Mouse (Mus musculus): ENCODE results near the gene Gm12800. TPM values are rescaled to one million over a fixed set of nuclear protein-coding genes. Genes with fewer than 3 reads are reported as not detected.
"Not testable (repeated sequence)": the region's sequence is repeated elsewhere in the genome, so short reads cannot be mapped to it uniquely, and the experiment has no call there.

The Gm12800 gene
- polyA plus RNA-seq, 1 experiment, result not detected

DNA sequence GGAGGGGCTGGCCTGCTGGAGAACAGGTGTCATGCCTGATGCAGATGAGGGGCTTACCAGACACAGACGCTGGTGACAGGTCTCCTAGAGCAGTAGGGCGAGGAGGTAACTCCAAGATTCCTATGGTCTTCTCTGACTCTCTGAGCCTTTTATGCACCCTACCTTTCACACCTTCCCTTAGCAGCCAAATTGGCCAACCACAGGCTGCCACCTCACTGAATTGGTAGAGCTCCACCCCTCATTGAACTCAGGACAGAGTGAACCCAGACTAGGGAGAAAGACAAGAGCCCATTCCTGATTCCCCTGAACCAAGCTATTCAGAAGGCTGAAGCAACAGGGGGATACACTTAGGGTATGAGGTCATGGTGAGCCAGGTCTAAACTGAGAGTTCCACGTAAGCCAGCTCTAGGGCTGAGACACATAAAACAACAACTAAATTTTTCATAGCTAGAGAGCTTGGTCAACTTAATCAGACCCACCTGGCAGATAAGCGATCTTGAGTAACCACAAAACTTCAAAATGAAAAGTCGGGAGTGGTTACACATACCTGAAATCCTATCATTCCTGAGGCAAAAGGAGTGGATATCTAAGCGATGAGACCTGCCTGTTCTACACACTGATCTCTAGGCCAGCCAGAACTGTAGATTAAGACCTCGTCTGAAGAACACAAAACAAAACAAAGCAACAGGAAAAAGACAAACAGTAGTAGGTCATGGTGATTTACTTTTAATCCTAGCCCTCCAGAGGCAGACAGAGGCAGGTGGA, 15.1 kb upstream of the Gm12800 start, which contains the start of gene C130073F10Rik:
TSS of gene C130073F10Rik (minus strand) at position 134 of the 765 bp plus-strand sequence.
- WGBS, result 81% methylated on average over 7 of the region's 7 CpGs
- Histone ChIP-seq H3K4me1 (ENCODE audit: control insufficient read depth, insufficient read depth, insufficient read length) (no peaks in the 10 kb centered on the region), H3K27me3 (ENCODE audit: control insufficient read depth, insufficient read depth, low read length) (no peaks in the 10 kb centered on the region), H3K36me3 (ENCODE audit: control insufficient read depth, insufficient read depth, low read length) (no peaks in the 10 kb centered on the region), H3K27ac (ENCODE audit: insufficient read depth, low read length) (no peak within 1 kb of the TSS), H3K4me3 (ENCODE audit: extremely low read depth, insufficient read depth, insufficient read length) (no peak within 1 kb of the TSS)
- TF ChIP-seq CTCF (IDR thresholded peaks at IDR 0.05; ENCODE audit: extremely low read depth, insufficient read depth, insufficient read length, insufficient replicate concordance) (no peak), POLR2A (IDR thresholded peaks at IDR 0.05; ENCODE audit: low read depth, low read length) (no peak)
- DNase-seq (ENCODE audit: low read depth in 1 of 2, low spot score in 2 of 2), result no peak

GRCm38 (mm10) chr4:101940107-101940506, 31.2 kb downstream of the Gm12800 start, which contains the start of gene Gm12794:
TSS of gene Gm12794 (plus strand) at chr4:101940407.
- not testable (repeated sequence) for H3K27me3 ChIP-seq (ENCODE audit: control insufficient read depth, insufficient read depth, low read length); DNase-seq (ENCODE audit: low read depth in 1 of 2, low spot score in 2 of 2); H3K27ac ChIP-seq (ENCODE audit: insufficient read depth, low read length); H3K4me3 ChIP-seq (ENCODE audit: extremely low read depth, insufficient read depth, insufficient read length); H3K4me1 ChIP-seq (ENCODE audit: control insufficient read depth, insufficient read depth, insufficient read length); H3K36me3 ChIP-seq (ENCODE audit: control insufficient read depth, insufficient read depth, low read length)
- 67% methylated on average over 2 of the region's 2 CpGs for WGBS

Other genes with a start within 250 kb of the Gm12800 start
- 1.8 and 2.5 TPM in 2 replicates for gene Lepr, start 191.7 kb upstream of the Gm12800 start, polyA plus RNA-seq (2012; rRNA removed)
- gene B020004J07Rik, start 65.1 kb upstream of the Gm12800 start, polyA plus RNA-seq (2012; rRNA removed), result not detected in 2 replicates
- gene C130073F10Rik, start 15.3 kb upstream of the Gm12800 start, polyA plus RNA-seq (2012; rRNA removed), result not detected in 2 replicates
- not detected in 2 replicates for gene Gm12794, start 31.3 kb downstream of the Gm12800 start, polyA plus RNA-seq (2012; rRNA removed)
- not detected in 2 replicates for gene Gm12790, start 71.9 kb downstream of the Gm12800 start, polyA plus RNA-seq (2012; rRNA removed)
- gene Gm12789, start 77.5 kb downstream of the Gm12800 start, polyA plus RNA-seq (2012; rRNA removed), result not detected in 2 replicates
- 14.3 and 17.3 TPM in 2 replicates for gene Pde4b, start 178.4 kb downstream of the Gm12800 start, polyA plus RNA-seq (2012; rRNA removed)